Mouse (Mus musculus) small intestine, adult 2 months (tissue): ENCODE results near the gene Orai2. TPM values are rescaled to one million over a fixed set of nuclear protein-coding genes. Genes with fewer than 3 reads are reported as not detected.

Experiments used
- H3K27ac ChIP-seq: fragments of 200-500 bp; 2 replicates; pipeline ENCODE4 v1.5.1; 2012; ENCODE audit warnings: low read depth, low read length, control low read depth, inconsistent platforms; ENCODE audit not compliant: insufficient read depth
- H3K27me3 ChIP-seq: fragments of 200-500 bp; 2 replicates; pipeline ENCODE4 v1.6.1; 2012; ENCODE audit warnings: mild to moderate bottlenecking, moderate library complexity, low read length, inconsistent platforms; ENCODE audit not compliant: control insufficient read depth, insufficient read depth
- H3K36me3 ChIP-seq: fragments of 200-500 bp; 2 replicates; pipeline ENCODE4 v1.6.1; 2012; ENCODE audit warnings: mild to moderate bottlenecking, low read length, control low read depth, inconsistent platforms; ENCODE audit not compliant: control insufficient read depth, insufficient read depth
- H3K4me1 ChIP-seq: fragments of 200-500 bp; 2 replicates; pipeline ENCODE4 v1.6.1; 2012; ENCODE audit warnings: low read length, inconsistent platforms, mixed read lengths; ENCODE audit not compliant: control insufficient read depth, insufficient read depth, insufficient read length
- H3K4me3 ChIP-seq: fragments of 200-500 bp; 2 replicates; pipeline ENCODE4 v1.5.1; 2012; ENCODE audit warnings: low read depth, mild to moderate bottlenecking, control low read depth, inconsistent platforms, low read length, moderate library complexity
- CTCF ChIP-seq: fragments of 200-500 bp; IDR thresholded peaks from 2 replicates; pipeline ENCODE4 v1.5.1; 2012; ENCODE audit warnings: low read depth, mild to moderate bottlenecking, control low read depth, inconsistent platforms, low read length, moderate library complexity, mixed read lengths; ENCODE audit not compliant: insufficient replicate concordance, insufficient read length; ENCODE audit errors: extremely low read depth
- POLR2A ChIP-seq: fragments of 200-500 bp; IDR thresholded peaks from 2 replicates; pipeline ENCODE4 v1.6.1; 2012; ENCODE audit warnings: low read depth, mild to moderate bottlenecking, control low read depth, inconsistent platforms, low read length, moderate library complexity
- WGBS: fragments of 180-500 bp; shearing (Covaris S2); methylation state at CpG from one replicate; pipeline ENCODE4 v1.1.7; 2018; 5-methylcytosine and 5-hydroxymethylcytosine counted together
- polyA plus RNA-seq: library from polyadenylated mRNA; depleted of rRNA; stranded (reverse); fragments of >200 nt; gene quantifications from 2 replicates; pipeline ENCODE4 v1.2.3, GENCODE M21; 2012; rRNA removed

Orai2 gene
- polyA plus RNA-seq = 28.9 and 31.4 TPM in 2 replicates

- Histone ChIP-seq H3K36me3 (no peaks in the 10 kb centered on the region), H3K4me3 (peak within 1 kb of the TSS; percentile 75), H3K27me3 (no peaks in the 10 kb centered on the region), H3K27ac (peak within 1 kb of the TSS; percentile 97), H3K4me1 (peaks cover 27% of the 10 kb centered on the region; the same call in 1 of the 2 replicates)
- WGBS = 1% methylated on average over 49 of the region's 49 CpGs
- TF ChIP-seq POLR2A = no peak; the same call in none of the 2 replicates
- no peak for TF ChIP-seq CTCF
Measured at GRCm38 (mm10) chr5:136170512-136171362, at the start of gene Orai2. Orai2 (minus strand) TSS chr5:136170713.

GRCm38 (mm10) chr5:136218585-136218984 lies 48.1 kb upstream of the Orai2 start:
- Histone ChIP-seq H3K4me3 (no peak overlapping the region), H3K4me1 (no peaks in the 10 kb centered on the region), H3K36me3 (no peaks in the 10 kb centered on the region), H3K27me3 (no peaks in the 10 kb centered on the region), H3K27ac (no peak overlapping the region)
- no peak for TF ChIP-seq POLR2A
- no peak for TF ChIP-seq CTCF
- 80% methylated on average over 12 of the region's 12 CpGs for WGBS

GRCm38 (mm10) chr5:136217932-136218381 lies 47.4 kb upstream of the Orai2 start:
- H3K4me3 ChIP-seq = no peak overlapping the region
- 48% methylated on average over 4 of the region's 4 CpGs for WGBS
- H3K27ac ChIP-seq = no peak overlapping the region
- H3K36me3 ChIP-seq = no peaks in the 10 kb centered on the region
- no peaks in the 10 kb centered on the region for H3K27me3 ChIP-seq
- no peaks in the 10 kb centered on the region for H3K4me1 ChIP-seq
- TF ChIP-seq POLR2A = no peak
- no peak for TF ChIP-seq CTCF

GRCm38 (mm10) chr5:136217004-136217665 lies 46.6 kb upstream of the Orai2 start:
- H3K27ac ChIP-seq = no peak overlapping the region
- TF ChIP-seq CTCF (no peak), POLR2A (no peak)
- H3K4me3 ChIP-seq = no peak overlapping the region
- no peaks in the 10 kb centered on the region for H3K4me1 ChIP-seq
- no peaks in the 10 kb centered on the region for H3K36me3 ChIP-seq
- no peaks in the 10 kb centered on the region for H3K27me3 ChIP-seq
- WGBS = 82% methylated on average over 18 of the region's 18 CpGs

DNA sequence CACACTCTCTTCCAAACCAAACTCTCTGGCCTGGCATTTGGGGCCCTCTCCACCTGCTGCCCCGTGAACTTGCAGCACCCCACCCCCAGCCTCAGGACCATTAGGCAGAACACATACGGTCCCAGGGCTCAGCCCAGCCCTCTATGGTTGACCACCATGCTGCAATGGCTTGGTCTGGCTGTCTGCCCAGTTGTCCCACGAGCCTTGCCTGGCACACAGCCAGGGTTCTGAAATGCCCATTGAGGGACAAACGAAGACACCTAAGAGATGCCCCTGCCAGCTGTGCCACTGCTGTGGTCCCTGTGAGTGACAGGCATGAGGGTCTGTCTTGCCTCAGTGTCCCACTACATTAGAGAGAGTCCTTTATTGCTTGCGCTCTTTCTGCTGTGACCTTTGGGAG lies 45.4 kb upstream of the Orai2 start:
- no peak overlapping the region for H3K4me3 ChIP-seq
- H3K27me3 ChIP-seq = no peaks in the 10 kb centered on the region
- TF ChIP-seq POLR2A (no peak), CTCF (no peak)
- no peaks in the 10 kb centered on the region for H3K4me1 ChIP-seq
- no peaks in the 10 kb centered on the region for H3K36me3 ChIP-seq
- H3K27ac ChIP-seq = no peak overlapping the region
- WGBS = 67% methylated on average over 5 of the region's 5 CpGs

GRCm38 (mm10) chr5:136215211-136215610 lies 44.7 kb upstream of the Orai2 start:
- WGBS = 90% methylated on average over 3 of the region's 3 CpGs
- no peak for TF ChIP-seq POLR2A
- TF ChIP-seq CTCF = peak; percentile 25; the same call in 1 of the 2 replicates
- no peak overlapping the region for H3K4me3 ChIP-seq
- H3K27ac ChIP-seq = no peak overlapping the region
- H3K36me3 ChIP-seq = no peaks in the 10 kb centered on the region
- no peaks in the 10 kb centered on the region for H3K4me1 ChIP-seq
- no peaks in the 10 kb centered on the region for H3K27me3 ChIP-seq

DNA sequence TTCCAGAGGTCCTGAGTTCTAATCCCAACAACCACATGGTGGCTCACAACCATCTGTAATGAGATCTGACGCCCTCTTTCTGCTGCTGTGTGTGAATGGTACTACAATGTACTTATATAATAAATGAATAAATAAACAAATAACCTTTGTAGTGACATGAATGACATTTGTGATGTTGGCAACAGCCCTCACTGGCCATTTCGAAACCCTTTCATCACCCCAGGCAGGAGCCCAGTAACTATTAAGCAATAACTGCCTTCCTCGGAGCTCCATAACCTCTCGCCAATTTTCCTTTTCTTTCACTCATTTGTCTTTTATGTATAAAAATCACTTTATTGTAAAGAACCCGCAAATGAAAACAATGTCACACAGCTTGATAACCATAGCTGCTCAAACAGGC lies 43.2 kb upstream of the Orai2 start:
- no peak for TF ChIP-seq CTCF
- TF ChIP-seq POLR2A = no peak
- Histone ChIP-seq H3K4me3 (no peak overlapping the region), H3K36me3 (no peaks in the 10 kb centered on the region), H3K27me3 (no peaks in the 10 kb centered on the region), H3K27ac (no peak overlapping the region), H3K4me1 (no peaks in the 10 kb centered on the region)
- WGBS = 68% methylated on average over 5 of the region's 5 CpGs
